Comparison of ENCODE assay signal across 10 mouse cellular contexts in genomic region chr7:62230713-62231112, GRCm38 (mm10).
A peak's percentile ranks its signal among the peaks of the same experiment; 100 is the strongest.
DNase-seq lines count a peak whose midpoint lies in the region; ATAC-seq and TF ChIP-seq lines count a peak whose summit lies in the region.
"Had no signal": no experiment of that assay in that cellular context is flagged by ENCODE, and none has a peak within 500 bp of the region (broad histone marks: within the 10 kb centered on the region; RNA-seq: fewer than 3 reads in every experiment).

No protein-coding gene starts in this region.

- no peaks in the 10 kb centered on the region for H3K4me1 ChIP-seq in neural tube, embryonic 11.5 days (ENCODE audit: control insufficient read depth, insufficient read depth, low read length)
- peaks cover 5% of the 10 kb centered on the region; the same call in 1 of the 2 replicates for H3K4me1 ChIP-seq in limb, embryonic 14.5 days (ENCODE audit: control insufficient read depth, insufficient read depth, low read length)

- H3K9me3 ChIP-seq in neural tube, embryonic 11.5 days (ENCODE audit: control insufficient read depth, low read length) = no peaks in the 10 kb centered on the region; the same call in 1 of the 2 replicates
- H3K9me3 ChIP-seq in limb, embryonic 14.5 days (ENCODE audit: control insufficient read depth, low read length) = no peaks in the 10 kb centered on the region

- peak overlapping the region; percentile 6; the same call in 1 of the 2 replicates for H3K9ac ChIP-seq in neural tube, embryonic 11.5 days (ENCODE audit: low read length)
- H3K9ac ChIP-seq in limb, embryonic 14.5 days (ENCODE audit: low read depth, low read length, severe bottlenecking) = peak overlapping the region; percentile 4; the same call in 1 of the 2 replicates

- no peaks in the 10 kb centered on the region for H3K27me3 ChIP-seq in neural tube, embryonic 11.5 days (ENCODE audit: control insufficient read depth, insufficient read depth, low read length)
- H3K27me3 ChIP-seq in limb, embryonic 14.5 days (ENCODE audit: control insufficient read depth, insufficient read depth, low read length) = no peaks in the 10 kb centered on the region

- H3K4me2 ChIP-seq in neural tube, embryonic 11.5 days (ENCODE audit: low read depth) = peak overlapping the region; percentile 36
- peak overlapping the region; percentile 40 for H3K4me2 ChIP-seq in limb, embryonic 14.5 days (replicated peaks; ENCODE audit: low read depth, low read length, severe bottlenecking)

- no peaks in the 10 kb centered on the region for H3K36me3 ChIP-seq in neural tube, embryonic 11.5 days (ENCODE audit: control insufficient read depth, insufficient read depth, low read length)
- no peaks in the 10 kb centered on the region for H3K36me3 ChIP-seq in limb, embryonic 14.5 days (ENCODE audit: control insufficient read depth, insufficient read depth, low read length)

- WGBS in neural tube, embryonic 11.5 days = 17% methylated on average over 2 of the region's 2 CpGs
- WGBS in limb, embryonic 14.5 days = 6% methylated on average over 2 of the region's 2 CpGs

- no peak overlapping the region for H3K4me3 ChIP-seq in neural tube, embryonic 11.5 days (ENCODE audit: low read depth, low read length)
- H3K4me3 ChIP-seq in limb, embryonic 14.5 days (replicated peaks; ENCODE audit: low read length) = 0 out of 2 replicates have a peak overlapping the region, but pooled peaks have one; percentile 8

- ATAC-seq in neural tube, embryonic 11.5 days (ENCODE audit: insufficient read depth, low FRiP score, low TSS enrichment) = peak; percentile 46; the same call in 1 of the 2 replicates
- peak; percentile 20; the same call in 1 of the 2 replicates for ATAC-seq in limb, embryonic 14.5 days (ENCODE audit: low FRiP score, low read depth)

- DNase-seq in embryo, embryonic 11 days = peak; percentile 23
- no peak for DNase-seq in embryo, embryonic 10.5 days (ENCODE audit: low spot score)
- peak; percentile 11 for DNase-seq in neural tube, embryonic 11.5 days (ENCODE audit: low spot score)
- no peak for DNase-seq in neural tube, embryonic 10.5 days (ENCODE audit: extremely low spot score, low spot score)
- DNase-seq in limb, embryonic 14.5 days (ENCODE audit: low spot score) = no peak
- DNase-seq in layer of hippocampus, adult 9-10 months (ENCODE audit: low spot score) = no peak
- no peak for DNase-seq in left cerebral cortex, adult 11 months (ENCODE audit: low spot score)
- no peak for DNase-seq in adrenal gland, postnatal 36 days
- DNase-seq: cerebellum, adult 11 months; right cerebral cortex, postnatal 25 days had no signal

- TF ChIP-seq POLR2A in limb, embryonic 14.5 days (IDR thresholded peaks at IDR 0.05; ENCODE audit: borderline replicate concordance, extremely low read depth, insufficient read depth, insufficient read length) = no peak

- no peak overlapping the region for H3K27ac ChIP-seq in neural tube, embryonic 11.5 days (ENCODE audit: low read depth, low read length)
- peak overlapping the region; percentile 79 for H3K27ac ChIP-seq in limb, embryonic 14.5 days (replicated peaks; ENCODE audit: low read depth, low read length)

Comparison
In these comparisons a context has a peak if more than half of its experiments do, and no peak if none do; other contexts are left out.
1. DNase-seq: peak in embryo, embryonic 11 days (single experiment) and neural tube, embryonic 11.5 days (single experiment); none in embryo, embryonic 10.5 days (single experiment), neural tube, embryonic 10.5 days (single experiment), limb, embryonic 14.5 days (single experiment), layer of hippocampus, adult 9-10 months (single experiment), left cerebral cortex, adult 11 months (single experiment) and adrenal gland, postnatal 36 days (0 of 2).